Mouse (Mus musculus): Measurements from ENCODE around the gene Mutyh. TPM values are rescaled to one million over a fixed set of nuclear protein-coding genes. Genes with fewer than 3 reads are reported as not detected.
"Not testable (repeated sequence)": the region's sequence is repeated elsewhere in the genome, so short reads cannot be mapped to it uniquely, and the experiment has no call there.

Gene Mutyh
- total RNA-seq, 2 experiments from 2014 or later = 2.1 to 2.9 TPM

GRCm38 (mm10) chr4:116819968-116820901, 12.7 kb downstream of the Mutyh start:
- DNase-seq (ENCODE audit: low spot score in 2 of 2) = peak; percentile 14 to 17

DNA sequence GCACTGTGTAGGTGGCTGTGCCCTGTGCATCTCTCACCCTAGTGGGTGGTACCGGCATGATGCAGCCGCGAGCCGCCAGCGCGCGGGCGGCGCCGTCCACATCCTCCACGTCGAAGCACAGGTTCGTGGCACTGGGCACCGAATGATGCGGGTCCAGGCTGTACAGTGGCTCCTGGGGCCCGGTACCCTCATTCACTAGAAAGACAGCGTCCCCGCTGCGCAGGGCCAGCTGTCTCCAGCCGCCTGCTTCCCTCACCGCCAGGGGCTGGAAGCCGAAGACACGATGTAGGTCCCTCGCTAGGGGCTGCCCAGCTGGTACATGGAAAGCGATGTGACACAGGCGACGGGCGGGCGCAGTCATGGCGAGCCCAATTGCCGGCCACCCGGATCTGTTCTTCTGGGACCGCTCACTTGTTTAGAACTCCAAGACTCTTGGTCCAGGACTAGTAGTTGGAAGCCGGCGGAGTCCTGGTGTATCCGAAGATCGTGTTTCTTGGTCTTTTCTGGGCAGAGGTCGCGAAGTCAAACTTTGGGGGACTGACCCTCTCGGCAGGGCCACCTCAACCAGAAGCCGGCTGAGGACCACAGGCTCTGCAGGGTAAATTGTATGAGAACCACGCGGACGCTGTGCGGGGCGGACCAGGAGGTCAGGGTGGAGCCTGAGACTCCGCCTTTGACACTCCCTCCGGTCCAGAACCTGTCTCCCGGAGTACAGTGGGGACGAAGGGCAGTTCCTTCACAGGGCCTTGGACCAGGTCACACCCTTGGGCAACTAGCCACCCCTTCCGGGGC, 13.6 kb downstream of the Mutyh start:
- peak; percentile 49 to 52 for DNase-seq (ENCODE audit: low spot score in 2 of 2)

GRCm38 (mm10) chr4:116821694-116822016, 14.1 kb downstream of the Mutyh start, which contains the start of gene Hpdl:
Hpdl (minus strand) TSS chr4:116821707.
- DNase-seq (ENCODE audit: low spot score in 2 of 2) = no peak

DNA sequence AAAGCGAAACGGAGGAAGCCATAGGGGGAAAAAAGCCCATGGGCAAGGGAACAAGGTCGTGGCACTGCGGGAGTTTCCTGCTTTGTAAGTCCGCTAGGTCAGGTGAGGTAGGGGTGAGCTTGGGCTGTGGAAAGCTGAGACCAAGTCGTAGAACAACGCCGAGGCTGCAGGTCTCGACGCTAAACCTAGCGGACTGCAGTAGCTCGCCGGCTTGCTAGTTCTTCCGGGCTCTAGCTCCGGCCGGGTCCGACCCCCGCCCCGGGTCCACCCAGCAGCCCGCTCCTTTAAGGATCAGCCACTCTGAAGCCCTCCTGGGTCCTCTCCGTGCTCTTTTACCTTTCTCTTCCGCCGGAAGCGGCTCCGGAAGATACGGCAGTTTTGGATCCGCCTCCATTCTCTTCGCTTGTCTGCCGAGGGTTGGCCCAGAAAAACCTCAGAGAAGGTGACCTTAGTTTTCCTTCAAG, 17.1 kb downstream of the Mutyh start:
- DNase-seq (ENCODE audit: low spot score in 2 of 2) = peak; percentile 62 to 67

- DNase-seq (ENCODE audit: low spot score in 2 of 2) = peak; percentile 26 to 36
These were observed 20.3 kb downstream of the Mutyh start for GRCm38 (mm10) chr4:116827819-116828218.

- no peak for DNase-seq (ENCODE audit: low spot score in 2 of 2)
These were observed 22.0 kb downstream of the Mutyh start for GRCm38 (mm10) chr4:116829364-116830069.

DNA sequence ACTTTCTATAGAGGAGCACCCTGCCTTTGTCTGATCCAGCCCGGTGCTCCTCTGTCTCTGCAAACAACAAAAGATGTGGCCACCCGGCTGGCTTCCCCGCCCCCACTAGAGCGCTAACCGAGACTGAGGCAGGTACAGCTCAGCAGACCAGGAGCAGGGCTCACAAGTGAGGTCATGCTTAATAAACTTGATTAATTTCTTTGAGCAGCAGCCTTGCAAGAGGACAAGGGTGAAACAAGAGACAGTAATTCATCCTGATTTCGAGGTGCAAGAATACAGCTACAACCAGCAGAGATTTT, 22.5 kb downstream of the Mutyh start:
- peak in 1 of 2 experiments; percentile 28 for DNase-seq (ENCODE audit: low spot score in 2 of 2)

- DNase-seq (ENCODE audit: low spot score in 2 of 2) = no peak
These were observed 31.5 kb downstream of the Mutyh start for GRCm38 (mm10) chr4:116838999-116839398.

DNA sequence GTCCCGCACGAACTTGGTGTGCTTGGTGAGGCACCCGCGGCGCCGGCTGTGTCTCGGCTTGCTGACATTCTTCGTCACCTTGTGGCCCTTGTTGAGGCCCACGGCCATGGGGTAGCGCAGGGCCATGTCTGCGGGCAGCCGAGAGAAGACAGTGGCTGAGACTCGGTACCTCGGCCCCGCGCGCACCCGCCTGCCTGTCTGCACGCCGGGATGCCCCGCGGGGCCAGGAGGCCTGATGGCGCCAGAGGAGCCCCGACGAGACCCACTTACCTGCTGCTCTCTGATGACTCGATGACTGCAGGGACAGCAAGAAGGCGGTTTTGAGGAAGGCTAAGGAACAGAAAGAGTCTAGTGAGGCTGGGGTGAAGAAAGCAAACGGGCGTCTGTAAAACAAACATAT, 32.6 kb downstream of the Mutyh start:
- not testable (repeated sequence) for DNase-seq (ENCODE audit: low spot score in 2 of 2)

DNA sequence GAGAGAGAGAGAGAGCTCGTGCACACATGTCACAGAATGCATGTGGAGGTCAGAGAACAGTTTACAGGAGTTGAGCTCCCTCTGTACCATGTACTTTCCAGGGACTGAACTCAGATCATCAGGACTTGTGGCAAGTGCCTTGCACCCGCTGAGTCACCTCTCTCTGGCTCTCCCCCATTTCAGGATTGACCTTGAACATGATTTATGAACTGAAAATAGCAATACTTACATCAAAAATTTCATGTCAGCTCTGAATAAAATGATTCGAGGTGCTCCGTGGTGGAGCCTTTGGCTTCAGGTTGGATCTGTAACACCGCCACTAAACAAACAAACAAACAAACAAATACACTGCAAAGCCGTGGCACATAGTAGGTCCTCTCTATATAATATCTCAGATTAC, 33.3 kb downstream of the Mutyh start:
- DNase-seq (ENCODE audit: low spot score in 2 of 2) = no peak

DNA sequence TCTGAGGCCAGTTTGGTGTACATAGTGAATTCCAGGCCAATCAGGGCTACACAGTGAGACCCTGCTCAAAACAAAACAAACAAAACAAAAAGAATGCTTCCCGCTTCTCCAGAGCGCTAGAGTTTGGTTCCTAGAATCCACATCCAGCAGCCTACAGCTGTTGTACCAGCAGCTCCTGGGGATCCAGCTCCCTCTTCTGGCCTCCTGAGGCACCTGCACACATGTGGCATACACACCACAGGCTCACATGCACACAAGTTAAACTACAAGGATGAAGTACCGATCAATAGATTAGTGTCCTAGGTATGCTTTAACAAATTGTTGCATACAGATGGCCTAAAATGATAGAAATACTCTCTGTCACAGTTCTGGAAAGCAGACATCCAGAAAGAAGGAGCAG, 36.8 kb downstream of the Mutyh start:
- no peak for DNase-seq (ENCODE audit: low spot score in 2 of 2)

- no peak for DNase-seq (ENCODE audit: low spot score in 2 of 2)
These were observed 42.4 kb downstream of the Mutyh start for GRCm38 (mm10) chr4:116849901-116850300.

GRCm38 (mm10) chr4:116854286-116854685, 46.8 kb downstream of the Mutyh start:
- DNase-seq (ENCODE audit: low spot score in 2 of 2) = no peak

GRCm38 (mm10) chr4:116857203-116857602, 49.7 kb downstream of the Mutyh start:
- DNase-seq (ENCODE audit: low spot score in 2 of 2) = no peak

- no peak for DNase-seq (ENCODE audit: low spot score in 2 of 2)
These were observed 52.2 kb downstream of the Mutyh start for GRCm38 (mm10) chr4:116859711-116860110.

- DNase-seq (ENCODE audit: low spot score in 2 of 2) = no peak
These were observed 54.5 kb downstream of the Mutyh start for GRCm38 (mm10) chr4:116862023-116862422.

Other genes with a start within 250 kb of the Mutyh start
- gene Ccdc17, start 211.1 kb upstream of the Mutyh start, total RNA-seq (2021) = 1 to 10 TPM; 3.0 to 3.3 TPM
- 10 to 100 TPM; 74.0 to 74.6 TPM for gene Nasp, start 179.8 kb upstream of the Mutyh start, total RNA-seq (2021)
- 100 to 1,000 TPM; 537 to 556 TPM for gene Akr1a1, start 156.0 kb upstream of the Mutyh start, total RNA-seq (2021)
- 100 to 1,000 TPM; 174 to 189 TPM for gene Prdx1, start 122.2 kb upstream of the Mutyh start, total RNA-seq (2021)
- gene Mmachc, start 99.3 kb upstream of the Mutyh start, total RNA-seq (2021) = 10 to 100 TPM; 17.3 to 20.7 TPM
- 1 to 10 TPM; 2.7 to 3.2 TPM for gene Ccdc163, start 99.2 kb upstream of the Mutyh start, total RNA-seq (2021)
- gene Tesk2, start 86.8 kb upstream of the Mutyh start, total RNA-seq (2021) = 1 to 10 TPM; 2.9 to 3.8 TPM
- gene Toe1, start 83 bp upstream of the Mutyh start, total RNA-seq (2021) = 10 to 100 TPM; 14.9 to 15.3 TPM
- 1 to 10 TPM; 1.1 TPM for gene Hpdl, start 14.0 kb downstream of the Mutyh start, total RNA-seq (2021)
- gene Zswim5, start 69.7 kb downstream of the Mutyh start, total RNA-seq (2021) = 10 to 100 TPM; 12.2 to 14.0 TPM
- 10 to 100 TPM; 42.4 to 45.4 TPM for gene Urod, start 186.7 kb downstream of the Mutyh start, total RNA-seq (2021)
- 10 to 100 TPM; 44.3 to 52.2 TPM for gene Hectd3, start 187.6 kb downstream of the Mutyh start, total RNA-seq (2021)
- 10 to 100 TPM; 26.1 to 27.0 TPM for gene Eif2b3, start 211.7 kb downstream of the Mutyh start, total RNA-seq (2021)

Measured in layer of hippocampus, postnatal 10 days (tissue).